Mouse (Mus musculus) cortical plate, adult 2 months (tissue): ENCODE results near the gene Wnt9a.

Source experiments
- CTCF ChIP-seq: fragments of 200-500 bp; IDR thresholded peaks from 2 replicates; pipeline ENCODE4 v1.5.1; 2011; ENCODE audit warnings: mild to moderate bottlenecking, control low read depth, low read length; ENCODE audit not compliant: insufficient read depth; ENCODE audit errors: extremely low read depth
- POLR2A ChIP-seq: fragments of 200-500 bp; IDR thresholded peaks from 2 replicates; pipeline ENCODE4 v1.6.1; 2011; ENCODE audit warnings: mild to moderate bottlenecking, low read length, control low read depth; ENCODE audit not compliant: insufficient read depth; ENCODE audit errors: extremely low read depth

DNA sequence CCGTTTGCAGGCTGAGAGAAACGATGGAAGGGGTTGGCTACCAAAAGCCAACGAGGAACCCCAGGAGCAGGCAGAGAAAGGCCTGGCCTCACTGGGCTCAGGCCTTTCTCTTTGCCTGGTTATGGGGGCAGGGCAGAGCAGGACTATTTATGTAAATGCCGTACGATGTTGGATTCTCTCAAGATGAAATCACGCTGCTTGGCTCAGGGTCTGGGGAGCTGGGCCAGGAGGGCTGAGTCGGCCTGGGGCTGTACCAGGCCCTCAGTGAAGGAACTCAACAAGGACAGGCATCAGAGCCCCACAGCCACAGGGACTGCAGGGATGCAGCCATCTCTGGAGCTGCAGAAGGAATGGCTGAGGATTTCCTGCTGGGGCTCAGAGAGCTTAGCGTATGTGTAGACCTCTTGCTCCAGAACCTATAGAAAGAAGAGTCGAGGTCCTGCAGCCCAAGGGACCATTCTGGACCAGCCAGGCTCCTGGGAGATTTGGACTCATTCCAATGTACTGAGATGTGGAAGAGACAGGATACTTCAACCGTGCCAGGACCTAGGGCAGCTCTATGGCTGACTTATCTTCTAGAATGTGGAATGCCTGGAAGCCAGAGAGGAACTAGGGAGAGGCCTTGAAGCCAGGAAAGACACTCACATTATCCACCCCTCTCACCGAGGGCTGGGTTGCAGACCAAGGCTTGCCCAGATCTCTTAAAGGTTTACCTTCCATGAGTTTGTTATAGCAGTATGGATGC is 39.6 kb downstream of the Wnt9a start:
- TF ChIP-seq CTCF = no peak
- no peak for TF ChIP-seq POLR2A
